Mouse (Mus musculus): ENCODE data around the gene Sun5. TPM values are rescaled to one million over a fixed set of nuclear protein-coding genes. Genes with fewer than 3 reads are reported as not detected.
"Not testable (repeated sequence)": the region's sequence is repeated elsewhere in the genome, so short reads cannot be mapped to it uniquely, and the experiment has no call there.

The Sun5 gene
- polyA plus RNA-seq, 1 experiment from 2014 or later = not detected

DNA sequence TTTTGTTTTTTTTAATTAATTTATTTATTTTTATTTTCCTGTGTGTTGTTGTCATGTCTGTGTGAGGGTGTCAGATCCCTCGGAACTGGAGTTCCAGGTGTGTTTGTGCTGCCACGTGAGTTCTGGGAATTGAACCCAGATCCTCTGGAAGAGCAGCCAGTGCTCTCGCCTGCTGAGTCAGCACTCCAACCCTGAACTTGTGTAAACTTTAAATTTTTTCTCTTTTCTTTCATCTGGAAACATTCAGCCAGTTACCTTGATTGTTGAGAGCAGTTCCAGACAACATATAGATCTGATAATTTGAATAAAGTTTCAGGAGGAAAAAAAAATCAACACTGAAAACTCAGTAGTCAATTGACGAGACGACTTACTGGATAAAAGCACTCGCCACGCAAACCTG, 42.2 kb downstream of the Sun5 start:
- H3K4me3 ChIP-seq (ENCODE audit: low read depth, low read length) = no peak overlapping the region
- no peak overlapping the region for H3K27ac ChIP-seq (ENCODE audit: low read depth, low read length)
- no peaks in the 10 kb centered on the region for H3K27me3 ChIP-seq (ENCODE audit: control insufficient read depth, insufficient read depth, low read length)
- 86% methylated on average over 7 of the region's 7 CpGs for WGBS
- no peak overlapping the region for H3K9ac ChIP-seq (ENCODE audit: low read depth, low read length)
- no peaks in the 10 kb centered on the region for H3K9me3 ChIP-seq (ENCODE audit: control insufficient read depth, low read length)
- ATAC-seq (ENCODE audit: low FRiP score) = no peak
- no peak for DNase-seq (ENCODE audit: low spot score)
- H3K4me1 ChIP-seq (replicated peaks; ENCODE audit: control insufficient read depth, insufficient read depth, low read length) = no peaks in the 10 kb centered on the region
- H3K4me2 ChIP-seq (replicated peaks; ENCODE audit: low read depth, low read length) = no peak overlapping the region
- no peaks in the 10 kb centered on the region for H3K36me3 ChIP-seq (ENCODE audit: control insufficient read depth, insufficient read depth, low read length)

GRCm38 (mm10) chr2:153827171-153827830, 43.6 kb downstream of the Sun5 start:
- WGBS = 88% methylated on average over 8 of the region's 8 CpGs
- DNase-seq (ENCODE audit: low spot score) (no peak), ATAC-seq (ENCODE audit: low FRiP score) (no peak)
- Histone ChIP-seq H3K27me3 (ENCODE audit: control insufficient read depth, insufficient read depth, low read length) (no peaks in the 10 kb centered on the region), H3K4me1 (replicated peaks; ENCODE audit: control insufficient read depth, insufficient read depth, low read length) (no peaks in the 10 kb centered on the region), H3K4me2 (replicated peaks; ENCODE audit: low read depth, low read length) (no peak overlapping the region), H3K9me3 (ENCODE audit: control insufficient read depth, low read length) (no peaks in the 10 kb centered on the region), H3K27ac (ENCODE audit: low read depth, low read length) (no peak overlapping the region), H3K36me3 (ENCODE audit: control insufficient read depth, insufficient read depth, low read length) (no peaks in the 10 kb centered on the region), H3K4me3 (ENCODE audit: low read depth, low read length) (no peak overlapping the region), H3K9ac (ENCODE audit: low read depth, low read length) (no peak overlapping the region)

- H3K9me3 ChIP-seq (ENCODE audit: control insufficient read depth, low read length); DNase-seq (ENCODE audit: low spot score); H3K4me3 ChIP-seq (ENCODE audit: low read depth, low read length); H3K4me1 ChIP-seq (replicated peaks; ENCODE audit: control insufficient read depth, insufficient read depth, low read length); H3K4me2 ChIP-seq (replicated peaks; ENCODE audit: low read depth, low read length); H3K36me3 ChIP-seq (ENCODE audit: control insufficient read depth, insufficient read depth, low read length); H3K27me3 ChIP-seq (ENCODE audit: control insufficient read depth, insufficient read depth, low read length); ATAC-seq (ENCODE audit: low FRiP score); H3K9ac ChIP-seq (ENCODE audit: low read depth, low read length); H3K27ac ChIP-seq (ENCODE audit: low read depth, low read length): not testable (repeated sequence)
- 60% methylated on average over 32 of the region's 32 CpGs for WGBS
Measured at GRCm38 (mm10) chr2:153825900-153826299, 45.0 kb downstream of the Sun5 start.

DNA sequence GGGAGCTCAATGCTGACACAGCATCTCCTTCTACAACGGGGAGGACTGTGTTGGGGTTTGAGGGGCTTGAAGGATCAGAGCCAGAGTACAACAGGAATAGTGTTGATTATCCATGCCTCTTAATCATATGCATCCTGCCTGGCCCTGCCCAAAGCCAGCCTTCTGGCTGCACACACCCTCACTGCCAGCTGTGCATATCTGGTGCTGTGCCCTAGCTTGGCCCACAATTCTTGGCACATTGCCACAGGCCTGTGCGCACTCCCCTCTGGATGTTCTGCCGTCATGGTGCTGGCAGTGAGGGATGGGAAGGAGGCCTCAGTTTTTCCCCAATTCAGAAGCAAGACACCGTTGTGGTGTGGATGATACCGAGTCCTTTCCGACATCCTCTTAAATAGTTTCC, 46.3 kb downstream of the Sun5 start:
- no peak overlapping the region for H3K9ac ChIP-seq (ENCODE audit: low read depth, low read length)
- no peak for ATAC-seq (ENCODE audit: low FRiP score)
- no peak overlapping the region for H3K27ac ChIP-seq (ENCODE audit: low read depth, low read length)
- H3K36me3 ChIP-seq (ENCODE audit: control insufficient read depth, insufficient read depth, low read length) = no peaks in the 10 kb centered on the region
- WGBS = 83% methylated on average over 6 of the region's 6 CpGs
- H3K4me1 ChIP-seq (replicated peaks; ENCODE audit: control insufficient read depth, insufficient read depth, low read length) = no peaks in the 10 kb centered on the region
- H3K9me3 ChIP-seq (ENCODE audit: control insufficient read depth, low read length) = no peaks in the 10 kb centered on the region
- peak; percentile 4 for DNase-seq (ENCODE audit: low spot score)
- H3K4me2 ChIP-seq (replicated peaks; ENCODE audit: low read depth, low read length) = no peak overlapping the region
- no peaks in the 10 kb centered on the region for H3K27me3 ChIP-seq (ENCODE audit: control insufficient read depth, insufficient read depth, low read length)
- no peak overlapping the region for H3K4me3 ChIP-seq (ENCODE audit: low read depth, low read length)

DNA sequence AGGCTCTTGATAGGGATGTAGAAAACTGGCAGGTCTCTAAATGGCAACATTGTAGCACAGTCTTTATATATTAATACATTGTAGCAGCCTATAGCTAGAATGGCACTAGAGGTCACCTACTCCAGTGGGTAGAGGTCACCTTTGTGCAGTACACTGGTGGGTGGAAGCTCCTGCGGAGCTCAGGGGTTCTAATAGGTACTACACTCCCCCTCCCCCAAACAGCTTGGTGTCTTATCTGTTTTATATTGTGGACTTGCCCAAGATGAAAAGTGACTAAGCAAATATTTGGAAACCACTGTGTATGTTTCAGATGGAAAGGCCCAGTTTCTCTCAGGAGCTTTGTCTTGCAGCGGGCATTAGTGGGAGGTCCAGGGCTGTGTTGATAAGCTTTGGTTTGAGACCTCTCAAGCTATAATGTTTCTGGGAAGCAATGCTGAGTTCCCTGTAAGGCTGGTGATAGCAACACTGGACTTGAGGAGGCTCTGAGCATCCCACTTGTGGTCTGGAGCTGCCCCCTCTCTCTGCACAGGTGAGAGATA, 48.8 kb downstream of the Sun5 start:
- no peaks in the 10 kb centered on the region for H3K9me3 ChIP-seq (ENCODE audit: control insufficient read depth, low read length)
- H3K4me3 ChIP-seq (ENCODE audit: low read depth, low read length) = no peak overlapping the region
- DNase-seq (ENCODE audit: low spot score) = no peak

DNA sequence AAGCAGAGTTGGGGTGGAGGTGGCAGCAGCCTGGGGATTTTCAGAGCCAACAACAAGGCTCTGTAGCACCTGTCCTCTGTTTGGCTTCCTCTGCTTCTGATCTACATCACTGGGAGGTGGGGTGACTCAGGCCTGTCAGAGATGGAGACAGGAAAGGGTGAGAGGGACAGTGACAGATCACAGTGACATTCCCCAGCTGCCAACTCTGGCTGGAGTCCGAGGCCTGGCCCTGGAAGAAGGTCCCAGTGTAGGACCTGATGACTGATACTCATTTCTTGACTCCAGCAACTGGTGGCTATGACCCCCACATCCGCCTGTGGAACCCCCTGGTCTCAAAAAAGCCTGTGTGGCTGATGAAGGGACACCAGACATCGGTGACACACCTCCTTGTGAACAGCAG, 61.0 kb downstream of the Sun5 start:
- ATAC-seq (ENCODE audit: low FRiP score) (no peak), DNase-seq (ENCODE audit: low spot score) (no peak)
- no peaks in the 10 kb centered on the region for H3K4me1 ChIP-seq (replicated peaks; ENCODE audit: control insufficient read depth, insufficient read depth, low read length)
- 72% methylated on average over 3 of the region's 3 CpGs for WGBS
- no peaks in the 10 kb centered on the region for H3K27me3 ChIP-seq (ENCODE audit: control insufficient read depth, insufficient read depth, low read length)
- no peaks in the 10 kb centered on the region for H3K9me3 ChIP-seq (ENCODE audit: control insufficient read depth, low read length)
- no peak overlapping the region for H3K27ac ChIP-seq (ENCODE audit: low read depth, low read length)
- no peak overlapping the region for H3K4me3 ChIP-seq (ENCODE audit: low read depth, low read length)
- H3K9ac ChIP-seq (ENCODE audit: low read depth, low read length) = no peak overlapping the region
- H3K4me2 ChIP-seq (replicated peaks; ENCODE audit: low read depth, low read length) = no peak overlapping the region
- no peaks in the 10 kb centered on the region for H3K36me3 ChIP-seq (ENCODE audit: control insufficient read depth, insufficient read depth, low read length)

More for the DNA sequence above, 48.8 kb downstream of the Sun5 start:
- no peaks in the 10 kb centered on the region for H3K4me1 ChIP-seq (replicated peaks; ENCODE audit: control insufficient read depth, insufficient read depth, low read length)
- no peak overlapping the region for H3K4me2 ChIP-seq (replicated peaks; ENCODE audit: low read depth, low read length)
- H3K36me3 ChIP-seq (ENCODE audit: control insufficient read depth, insufficient read depth, low read length) = no peaks in the 10 kb centered on the region
- H3K27ac ChIP-seq (ENCODE audit: low read depth, low read length) = no peak overlapping the region
- H3K9ac ChIP-seq (ENCODE audit: low read depth, low read length) = no peak overlapping the region
- WGBS = 100% methylated on average over 2 of the region's 2 CpGs
- no peak for ATAC-seq (ENCODE audit: low FRiP score)
- H3K27me3 ChIP-seq (ENCODE audit: control insufficient read depth, insufficient read depth, low read length) = no peaks in the 10 kb centered on the region

DNA sequence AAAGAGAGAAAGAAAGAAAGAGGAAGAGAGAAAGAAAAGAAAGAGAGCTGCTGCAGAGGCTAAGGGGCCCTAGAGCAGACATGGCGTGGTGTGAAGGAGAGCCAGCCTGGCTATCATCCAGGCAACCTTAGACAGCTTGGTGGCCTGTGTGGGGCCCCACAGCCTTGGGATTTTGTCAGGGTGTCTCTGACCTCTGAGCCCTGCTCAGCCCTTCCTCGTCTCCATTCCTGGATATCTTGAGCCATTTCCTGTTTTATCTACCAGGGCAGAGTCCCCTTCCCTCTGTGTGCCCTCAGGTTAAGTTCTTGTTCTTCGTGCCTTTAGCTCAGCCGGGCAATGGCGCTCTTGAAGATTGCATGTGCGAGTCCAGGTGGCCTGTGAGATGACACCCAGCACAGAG, 62.0 kb downstream of the Sun5 start:
- Histone ChIP-seq H3K4me3 (ENCODE audit: low read depth, low read length) (no peak overlapping the region), H3K4me2 (replicated peaks; ENCODE audit: low read depth, low read length) (no peak overlapping the region), H3K36me3 (ENCODE audit: control insufficient read depth, insufficient read depth, low read length) (no peaks in the 10 kb centered on the region), H3K9me3 (ENCODE audit: control insufficient read depth, low read length) (no peaks in the 10 kb centered on the region), H3K4me1 (replicated peaks; ENCODE audit: control insufficient read depth, insufficient read depth, low read length) (no peaks in the 10 kb centered on the region), H3K27me3 (ENCODE audit: control insufficient read depth, insufficient read depth, low read length) (no peaks in the 10 kb centered on the region), H3K27ac (ENCODE audit: low read depth, low read length) (no peak overlapping the region), H3K9ac (ENCODE audit: low read depth, low read length) (no peak overlapping the region)
- DNase-seq (ENCODE audit: low spot score) = no peak
- WGBS = 86% methylated on average over 6 of the region's 6 CpGs
- ATAC-seq (ENCODE audit: low FRiP score) = no peak

DNA sequence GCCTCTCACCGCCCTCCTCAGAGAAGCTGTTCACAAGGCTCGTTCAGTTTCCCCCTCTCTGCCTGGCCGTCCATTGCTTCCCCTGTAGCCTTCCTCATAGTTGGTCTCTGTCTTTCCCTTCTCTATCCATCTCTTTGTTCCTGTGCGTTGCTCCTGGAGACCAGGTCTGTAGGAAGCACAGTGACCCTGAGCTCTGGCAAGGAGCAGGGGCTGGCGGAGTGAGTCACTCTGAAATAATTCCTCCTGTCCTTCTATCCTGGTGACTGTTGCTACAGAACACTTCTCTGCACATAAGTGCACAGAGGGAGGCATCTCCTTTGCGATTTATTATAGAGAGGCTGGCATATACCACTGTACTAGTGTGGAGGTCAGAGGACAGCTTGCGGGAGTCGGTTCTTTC, 62.7 kb downstream of the Sun5 start:
- H3K36me3 ChIP-seq (ENCODE audit: control insufficient read depth, insufficient read depth, low read length) = no peaks in the 10 kb centered on the region
- H3K27ac ChIP-seq (ENCODE audit: low read depth, low read length) = no peak overlapping the region
- H3K27me3 ChIP-seq (ENCODE audit: control insufficient read depth, insufficient read depth, low read length) = no peaks in the 10 kb centered on the region
- no peak overlapping the region for H3K4me2 ChIP-seq (replicated peaks; ENCODE audit: low read depth, low read length)
- ATAC-seq (ENCODE audit: low FRiP score) (no peak), DNase-seq (ENCODE audit: low spot score) (no peak)
- no peaks in the 10 kb centered on the region for H3K4me1 ChIP-seq (replicated peaks; ENCODE audit: control insufficient read depth, insufficient read depth, low read length)
- H3K4me3 ChIP-seq (ENCODE audit: low read depth, low read length) = no peak overlapping the region
- WGBS = 83% methylated on average over 8 of the region's 8 CpGs
- H3K9me3 ChIP-seq (ENCODE audit: control insufficient read depth, low read length) = no peaks in the 10 kb centered on the region
- H3K9ac ChIP-seq (ENCODE audit: low read depth, low read length) = no peak overlapping the region

DNA sequence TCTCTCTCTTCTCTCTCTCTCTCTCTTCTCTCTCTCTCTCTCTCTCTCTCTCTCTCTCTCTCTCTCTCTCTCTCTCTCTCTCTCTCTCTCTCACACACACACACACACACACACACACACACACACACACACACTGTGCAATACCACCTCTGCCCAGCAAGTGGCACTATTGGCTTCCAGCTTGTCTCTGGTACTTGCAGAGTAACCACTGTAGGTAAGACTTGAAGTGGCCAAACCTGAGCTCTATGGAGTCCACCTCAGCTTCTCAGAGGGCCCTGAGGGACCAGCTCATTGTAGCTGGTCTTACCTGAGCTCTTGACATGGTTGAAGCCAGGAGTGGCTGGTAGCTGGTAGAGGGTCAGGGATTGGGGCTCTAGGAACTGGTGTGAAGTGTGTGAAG, 63.4 kb downstream of the Sun5 start:
- peak; percentile 68 for DNase-seq (ENCODE audit: low spot score)
- not testable (repeated sequence) for ATAC-seq (ENCODE audit: low FRiP score); H3K4me1 ChIP-seq (replicated peaks; ENCODE audit: control insufficient read depth, insufficient read depth, low read length)

More for the DNA sequence above, 63.4 kb downstream of the Sun5 start:
- H3K9me3 ChIP-seq (ENCODE audit: control insufficient read depth, low read length); H3K27ac ChIP-seq (ENCODE audit: low read depth, low read length); H3K36me3 ChIP-seq (ENCODE audit: control insufficient read depth, insufficient read depth, low read length); H3K4me3 ChIP-seq (ENCODE audit: low read depth, low read length); H3K9ac ChIP-seq (ENCODE audit: low read depth, low read length); H3K27me3 ChIP-seq (ENCODE audit: control insufficient read depth, insufficient read depth, low read length); H3K4me2 ChIP-seq (replicated peaks; ENCODE audit: low read depth, low read length): not testable (repeated sequence)
